Mouse (Mus musculus) cerebellum, adult 8-10 months (tissue): ENCODE data around the gene Maml1.

Experiments
- DNase-seq: peaks from one replicate; pipeline ENCODE4 v3.0.0; 2022

Maml1 gene

DNA sequence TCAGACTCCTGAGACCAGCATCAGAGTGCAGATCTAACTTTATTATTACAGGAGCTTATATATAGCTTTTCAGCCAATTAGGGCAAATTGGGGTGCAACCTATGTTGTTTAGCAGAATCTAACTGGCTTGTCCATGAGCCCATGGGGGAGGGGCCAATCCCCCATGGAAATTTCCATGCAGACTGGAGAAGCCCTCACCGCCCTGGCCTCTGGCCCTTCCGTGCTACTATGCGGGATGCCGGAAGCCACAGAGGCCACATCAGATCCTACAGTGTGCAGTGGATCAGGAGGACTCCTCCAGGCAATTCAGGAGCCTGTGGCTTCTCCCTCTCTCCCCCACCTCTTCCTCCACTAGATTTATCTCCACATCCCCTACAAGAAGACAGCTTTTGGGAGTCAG is 74.3 kb downstream of the Maml1 start:
- no peak for DNase-seq

DNA sequence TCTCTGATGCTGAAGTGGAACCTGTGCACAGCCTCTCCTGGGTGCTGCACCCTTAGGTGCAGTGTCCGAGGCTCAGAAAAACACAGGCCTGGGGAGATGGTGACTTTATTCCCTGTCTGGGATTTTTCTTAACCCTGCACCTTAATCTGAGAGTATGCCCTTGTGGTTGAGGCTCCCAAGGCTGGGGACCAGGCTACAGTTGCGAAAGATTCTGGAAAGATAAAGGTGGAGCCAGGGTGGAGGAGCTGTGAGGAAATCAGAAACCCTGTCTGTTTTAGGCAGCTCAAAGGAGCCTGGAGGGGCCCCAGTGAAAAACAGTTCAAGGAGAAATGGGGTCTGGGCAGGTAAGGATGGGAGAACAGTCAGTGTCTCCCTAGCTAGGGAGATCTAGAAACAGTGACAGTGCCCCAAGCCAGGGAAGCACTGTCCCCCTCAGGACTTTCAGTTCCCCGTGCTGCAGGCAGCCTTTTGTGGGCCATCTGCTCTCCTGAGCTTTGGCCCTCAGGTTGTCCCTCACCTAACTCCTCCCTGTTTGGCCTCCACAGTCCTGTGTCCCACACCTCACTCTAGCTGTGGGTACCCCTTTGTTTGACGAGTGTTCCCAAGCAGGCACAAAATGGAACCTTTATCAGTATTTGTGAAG is 75.3 kb downstream of the Maml1 start:
- DNase-seq = no peak

DNA sequence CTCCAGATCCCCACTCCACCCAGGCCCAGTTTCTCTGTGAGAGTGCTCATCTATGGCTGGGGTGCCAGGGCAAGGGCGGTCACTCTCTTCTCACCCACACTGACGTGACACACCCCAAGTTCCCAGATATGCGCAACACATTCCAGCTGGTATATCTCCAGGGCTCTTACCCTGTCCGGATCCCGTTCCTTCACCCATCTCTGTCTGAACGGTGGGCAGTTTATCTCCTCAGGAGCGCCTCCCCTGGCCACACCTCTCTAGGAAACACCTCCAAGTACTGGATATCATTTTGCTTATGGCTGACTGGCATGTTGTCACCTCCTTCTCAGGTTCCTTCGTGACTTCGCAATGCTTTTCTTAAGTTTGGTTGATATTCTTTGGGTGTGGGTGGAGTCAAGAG is 76.5 kb downstream of the Maml1 start:
- DNase-seq = no peak

DNA sequence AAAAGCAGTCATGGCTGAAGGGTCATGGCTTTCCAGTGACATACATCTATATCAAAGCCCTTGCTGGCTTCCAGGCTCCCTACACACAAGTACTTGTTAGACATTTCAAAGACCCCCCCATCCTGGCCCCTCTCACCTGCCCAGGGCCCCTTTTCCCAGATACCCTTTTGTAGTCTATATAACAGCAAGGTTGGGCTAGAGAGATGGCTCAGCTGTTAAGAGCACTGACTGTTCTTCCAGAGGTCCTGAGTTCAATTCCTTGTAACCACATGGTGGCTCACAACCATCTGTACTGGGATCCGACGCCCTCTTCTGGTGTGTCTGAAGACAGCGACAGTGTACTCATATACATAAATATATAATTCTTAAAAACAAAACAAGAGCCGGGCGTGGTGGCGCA is 77.5 kb downstream of the Maml1 start:
- DNase-seq = no peak

- peak; percentile 63 for DNase-seq
Measured at GRCm38 (mm10) chr11:50212848-50213758, 79.0 kb downstream of the Maml1 start.

- DNase-seq = no peak
Measured at GRCm38 (mm10) chr11:50212060-50212739, 79.9 kb downstream of the Maml1 start.

- DNase-seq = no peak
Measured at GRCm38 (mm10) chr11:50211322-50212059, 80.6 kb downstream of the Maml1 start.

DNA sequence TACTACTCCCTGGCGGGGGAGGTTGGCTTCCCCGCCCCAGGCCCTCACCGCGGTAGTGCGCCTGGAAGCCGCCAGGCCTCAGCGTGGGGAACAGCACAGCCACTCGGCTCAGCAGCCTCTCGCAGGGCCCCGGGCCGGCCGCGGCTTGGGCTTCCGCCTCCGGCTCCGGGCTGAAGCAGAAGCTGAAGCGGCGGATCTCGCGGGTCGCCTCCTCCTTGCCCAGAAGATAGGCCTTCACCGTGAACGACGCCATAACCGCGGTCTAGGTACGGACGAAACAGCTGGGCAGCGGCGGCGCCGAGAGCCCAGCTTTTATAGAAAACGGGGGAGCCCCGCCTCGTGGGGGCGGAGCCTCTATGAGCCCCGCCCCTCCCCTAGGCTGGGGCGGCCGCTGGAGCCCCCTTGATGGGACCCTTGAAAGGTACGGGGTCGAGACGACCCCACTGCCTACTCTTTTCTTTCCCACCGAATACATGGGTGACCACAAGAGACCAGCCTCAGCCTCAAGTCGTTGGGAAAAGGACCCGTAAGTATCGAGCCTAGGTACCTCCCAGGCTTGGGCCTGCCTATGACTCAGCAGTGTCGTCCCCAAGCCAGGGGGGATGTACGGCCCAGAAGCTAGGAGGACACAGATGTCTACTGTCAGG is 81.5 kb downstream of the Maml1 start, which contains the start of the genes Sqstm1 and Mgat4b:
Gene Sqstm1 (minus strand): TSS at position 323 of the 647 bp plus-strand sequence.
Gene Mgat4b (plus strand): TSS at position 386 of the 647 bp plus-strand sequence.
- DNase-seq = peak; percentile 82

DNA sequence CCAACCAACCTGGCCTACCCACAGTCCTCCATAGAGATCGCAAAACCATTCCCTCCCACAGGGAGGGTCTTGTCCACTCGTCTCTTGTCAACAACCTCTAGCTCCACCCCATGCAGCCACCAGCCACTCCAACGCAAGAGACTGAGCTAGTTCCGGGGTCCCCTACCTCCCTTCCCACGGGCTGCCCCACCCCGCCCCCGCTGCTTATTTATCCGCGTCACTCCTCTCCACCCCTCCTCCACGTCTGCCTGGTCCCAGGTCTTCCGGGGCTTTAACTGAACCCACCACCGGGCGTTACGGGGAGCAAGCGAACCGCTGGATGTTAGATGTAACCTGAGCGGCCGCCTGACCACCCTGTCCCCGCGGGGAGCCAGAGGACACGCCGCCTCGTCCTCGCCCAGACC is 82.0 kb downstream of the Maml1 start:
- peak; percentile 85 for DNase-seq

DNA sequence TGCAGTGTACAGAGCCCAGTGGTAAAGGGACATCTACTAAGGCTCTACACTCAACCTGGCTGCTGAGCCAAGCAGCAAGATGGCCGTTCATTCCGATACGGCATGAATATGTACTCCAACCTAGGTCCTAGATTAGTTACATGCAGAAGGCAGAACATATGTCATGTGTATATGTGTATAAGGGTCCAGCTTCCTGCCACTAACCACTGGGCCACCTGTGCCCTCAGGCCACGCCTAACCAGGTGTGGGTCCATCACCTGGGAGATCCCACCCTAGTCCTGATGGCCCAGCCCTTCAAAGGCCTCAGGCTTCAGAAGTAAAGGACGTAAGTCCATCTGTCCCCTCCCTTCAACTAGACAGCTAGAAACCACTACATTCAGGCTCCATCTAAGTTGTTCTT is 84.1 kb downstream of the Maml1 start:
- DNase-seq = no peak

DNA sequence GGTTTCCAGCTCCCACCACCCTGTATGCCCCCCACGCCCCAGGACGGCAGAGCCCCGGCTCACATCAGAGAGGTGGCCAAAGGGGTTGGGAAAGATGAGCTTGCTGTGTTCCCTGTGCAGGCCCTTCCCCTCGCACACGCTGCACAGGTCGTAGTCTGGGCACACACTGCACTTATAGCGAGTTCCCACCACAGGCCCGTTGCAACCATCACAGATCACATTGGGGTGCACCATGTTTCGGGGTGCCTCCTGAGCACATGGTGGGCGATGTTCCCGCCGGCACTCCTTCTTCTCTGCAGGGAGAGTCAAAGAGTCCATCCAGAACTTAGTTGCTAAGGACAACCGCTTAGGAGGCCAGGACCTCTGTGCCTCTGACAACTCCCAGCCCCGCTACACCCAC is 84.8 kb downstream of the Maml1 start:
- no peak for DNase-seq

DNA sequence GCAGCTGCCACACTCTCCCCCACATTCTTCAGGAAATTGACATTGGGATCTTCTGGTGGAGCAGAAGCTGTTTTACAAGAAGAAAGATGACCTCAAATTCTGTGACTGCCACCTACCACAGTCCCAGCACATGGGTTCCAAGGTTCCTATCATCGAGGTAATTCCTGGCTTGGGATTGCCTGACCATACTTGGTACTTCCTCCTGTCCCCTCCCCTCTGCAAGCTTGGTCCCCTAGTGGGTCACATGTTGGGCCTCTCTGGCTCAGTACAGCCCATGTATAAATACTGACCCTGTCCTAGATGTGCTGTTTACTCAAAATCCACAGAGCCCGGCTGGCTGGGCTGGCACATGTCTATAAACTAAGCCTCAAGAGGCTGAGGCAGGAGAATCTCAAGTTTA is 86.1 kb downstream of the Maml1 start:
- no peak for DNase-seq
